Mouse (Mus musculus): Measurements from ENCODE around the gene Fbrsl1. TPM values are rescaled to one million over a fixed set of nuclear protein-coding genes. Genes with fewer than 3 reads are reported as not detected.

Gene Fbrsl1
- polyA plus RNA-seq, 1 experiment, result 13.3 TPM

DNA sequence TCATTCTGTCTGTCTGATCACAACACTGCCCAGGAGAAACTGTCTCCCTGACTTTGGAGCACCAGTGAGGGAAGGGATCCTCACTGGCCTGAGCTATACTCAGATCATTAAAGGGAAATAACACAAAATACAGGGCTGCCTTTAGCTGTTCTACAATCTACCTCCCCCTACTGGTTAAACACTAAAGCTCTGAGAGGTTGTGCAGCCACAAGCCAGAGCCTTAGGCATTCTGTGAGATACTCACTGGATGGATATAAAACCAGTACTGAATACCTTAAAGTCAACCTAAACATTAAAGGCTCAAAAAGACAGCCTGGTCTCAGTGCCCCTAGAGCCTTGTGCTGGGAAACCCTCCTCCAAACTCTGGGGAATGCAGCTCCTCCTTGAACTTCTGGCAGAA lies 13.5 kb downstream of the Fbrsl1 start:
- Histone ChIP-seq H3K4me1 (ENCODE audit: control insufficient read depth, insufficient read depth, low read length) (0 out of 2 replicates have a peak, but pooled peaks cover 3% of the 10 kb centered on the region), H3K27ac (ENCODE audit: insufficient read depth, low read length) (no peak overlapping the region), H3K4me3 (ENCODE audit: insufficient read depth, low read length) (no peak overlapping the region)
- no peak for TF ChIP-seq CTCF (IDR thresholded peaks at IDR 0.05; ENCODE audit: borderline replicate concordance, insufficient read depth, low read length)
- TF ChIP-seq POLR2A (IDR thresholded peaks at IDR 0.05; ENCODE audit: low read depth, low read length), result no peak

GRCm38 (mm10) chr5:110429045-110429444 lies 19.3 kb downstream of the Fbrsl1 start:
- Histone ChIP-seq H3K4me3 (ENCODE audit: insufficient read depth, low read length) (no peak overlapping the region), H3K27ac (ENCODE audit: insufficient read depth, low read length) (no peak overlapping the region)
- peak; percentile 58 for TF ChIP-seq CTCF (IDR thresholded peaks at IDR 0.05; ENCODE audit: borderline replicate concordance, insufficient read depth, low read length)
- no peak for TF ChIP-seq POLR2A (IDR thresholded peaks at IDR 0.05; ENCODE audit: low read depth, low read length)

DNA sequence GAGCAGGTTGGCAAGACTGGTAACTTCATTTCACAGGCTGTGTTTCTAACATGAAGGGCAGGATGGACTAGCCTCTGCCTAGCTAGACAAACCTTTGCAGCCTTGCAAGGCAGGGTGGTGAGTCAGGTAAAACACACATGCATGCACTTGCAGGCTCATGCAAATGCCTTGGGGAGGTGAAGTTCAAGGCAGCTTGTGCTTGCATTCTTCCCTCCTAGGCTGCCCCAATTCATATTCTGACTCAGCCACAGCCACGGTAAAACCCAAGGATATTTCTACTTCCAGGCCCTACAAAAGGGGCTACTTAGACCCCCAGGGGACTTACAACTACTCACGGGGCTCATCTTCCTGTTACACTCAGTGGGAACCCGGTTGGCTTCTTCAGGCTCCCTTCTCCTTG lies 20.0 kb downstream of the Fbrsl1 start:
- H3K27ac ChIP-seq (ENCODE audit: insufficient read depth, low read length), result no peak overlapping the region
- TF ChIP-seq CTCF (IDR thresholded peaks at IDR 0.05; ENCODE audit: borderline replicate concordance, insufficient read depth, low read length) (no peak), POLR2A (IDR thresholded peaks at IDR 0.05; ENCODE audit: low read depth, low read length) (no peak)

More at GRCm38 (mm10) chr5:110429045-110429444, 19.3 kb downstream of the Fbrsl1 start:
- H3K4me1 ChIP-seq (ENCODE audit: control insufficient read depth, insufficient read depth, low read length), result no peaks in the 10 kb centered on the region

GRCm38 (mm10) chr5:110425187-110425586 lies 23.1 kb downstream of the Fbrsl1 start:
- no peak for TF ChIP-seq CTCF (IDR thresholded peaks at IDR 0.05; ENCODE audit: borderline replicate concordance, insufficient read depth, low read length)
- no peak for TF ChIP-seq POLR2A (IDR thresholded peaks at IDR 0.05; ENCODE audit: low read depth, low read length)
- Histone ChIP-seq H3K4me1 (ENCODE audit: control insufficient read depth, insufficient read depth, low read length) (no peaks in the 10 kb centered on the region), H3K4me3 (ENCODE audit: insufficient read depth, low read length) (no peak overlapping the region), H3K27ac (ENCODE audit: insufficient read depth, low read length) (no peak overlapping the region)

More for the DNA sequence above, 20.0 kb downstream of the Fbrsl1 start:
- Histone ChIP-seq H3K4me1 (ENCODE audit: control insufficient read depth, insufficient read depth, low read length) (no peaks in the 10 kb centered on the region), H3K4me3 (ENCODE audit: insufficient read depth, low read length) (no peak overlapping the region)

DNA sequence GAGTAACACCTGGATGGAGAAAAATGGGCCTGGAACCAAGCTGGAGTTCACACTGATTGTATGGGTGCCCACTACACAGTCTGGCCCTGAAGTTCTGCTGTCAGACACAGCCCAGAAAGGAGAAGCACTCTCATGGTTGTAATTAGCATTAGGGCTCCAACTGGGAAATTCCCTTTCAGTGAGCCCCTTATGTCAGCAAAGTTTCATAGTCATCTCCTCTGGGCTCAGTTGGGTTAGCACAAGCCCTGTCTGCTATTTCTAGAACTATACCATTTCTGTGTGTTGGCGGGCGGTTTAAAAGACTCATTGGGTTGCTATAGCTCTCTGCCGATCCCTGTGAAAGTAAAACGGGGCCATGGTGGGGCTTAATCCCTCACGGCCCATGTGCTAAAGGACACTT lies 24.1 kb downstream of the Fbrsl1 start:
- Histone ChIP-seq H3K4me1 (ENCODE audit: control insufficient read depth, insufficient read depth, low read length) (no peaks in the 10 kb centered on the region), H3K4me3 (ENCODE audit: insufficient read depth, low read length) (no peak overlapping the region), H3K27ac (ENCODE audit: insufficient read depth, low read length) (no peak overlapping the region)
- no peak for TF ChIP-seq POLR2A (IDR thresholded peaks at IDR 0.05; ENCODE audit: low read depth, low read length)
- no peak for TF ChIP-seq CTCF (IDR thresholded peaks at IDR 0.05; ENCODE audit: borderline replicate concordance, insufficient read depth, low read length)

GRCm38 (mm10) chr5:110421393-110421792 lies 26.9 kb downstream of the Fbrsl1 start:
- Histone ChIP-seq H3K4me3 (ENCODE audit: insufficient read depth, low read length) (no peak overlapping the region), H3K27ac (ENCODE audit: insufficient read depth, low read length) (no peak overlapping the region), H3K4me1 (ENCODE audit: control insufficient read depth, insufficient read depth, low read length) (0 out of 2 replicates have a peak, but pooled peaks cover 2% of the 10 kb centered on the region)
- TF ChIP-seq CTCF (IDR thresholded peaks at IDR 0.05; ENCODE audit: borderline replicate concordance, insufficient read depth, low read length), result no peak
- TF ChIP-seq POLR2A (IDR thresholded peaks at IDR 0.05; ENCODE audit: low read depth, low read length), result no peak

DNA sequence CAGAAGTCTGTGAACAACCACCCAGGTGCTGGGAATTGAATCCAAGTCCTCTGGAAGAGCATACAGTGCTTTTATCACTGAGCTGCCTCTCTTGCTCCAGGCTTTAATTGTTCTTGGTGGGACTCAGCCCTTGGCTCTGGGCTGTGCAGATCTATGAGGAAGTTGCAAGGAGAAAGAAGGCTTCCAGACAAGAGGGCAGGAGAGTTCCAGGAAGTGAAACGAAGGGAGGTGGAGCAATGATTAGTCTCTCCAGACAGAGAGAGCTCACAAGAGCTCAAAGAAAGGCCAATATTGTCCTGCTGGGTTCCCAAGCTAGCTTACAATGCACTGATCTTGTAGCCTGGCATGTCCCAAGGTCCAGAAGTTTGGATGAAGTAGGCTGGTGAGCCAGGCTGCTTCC lies 27.4 kb downstream of the Fbrsl1 start:
- H3K27ac ChIP-seq (ENCODE audit: insufficient read depth, low read length), result no peak overlapping the region
- H3K4me1 ChIP-seq (ENCODE audit: control insufficient read depth, insufficient read depth, low read length), result 0 out of 2 replicates have a peak, but pooled peaks cover 2% of the 10 kb centered on the region
- TF ChIP-seq CTCF (IDR thresholded peaks at IDR 0.05; ENCODE audit: borderline replicate concordance, insufficient read depth, low read length) (no peak), POLR2A (IDR thresholded peaks at IDR 0.05; ENCODE audit: low read depth, low read length) (no peak)
- no peak overlapping the region for H3K4me3 ChIP-seq (ENCODE audit: insufficient read depth, low read length)

DNA sequence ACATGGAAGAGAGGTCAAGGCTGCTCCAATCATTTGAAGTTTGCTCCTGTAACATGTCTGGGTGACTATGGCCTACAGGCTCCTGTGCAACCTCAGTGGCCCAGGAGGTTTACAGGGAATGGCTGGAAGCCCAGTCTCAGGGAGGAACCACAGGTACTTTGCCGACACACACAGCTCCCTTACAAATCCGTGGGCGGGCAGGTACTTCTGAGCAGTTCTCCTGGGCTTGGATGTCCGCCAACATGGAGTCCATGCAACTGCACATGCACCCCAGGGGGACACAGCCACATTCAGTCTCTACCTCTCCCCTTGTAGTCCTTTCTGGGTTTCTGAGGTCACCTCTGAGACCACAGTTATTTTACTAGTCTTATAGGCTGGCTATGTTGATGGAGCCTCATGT lies 28.1 kb downstream of the Fbrsl1 start:
- Histone ChIP-seq H3K4me3 (ENCODE audit: insufficient read depth, low read length) (no peak overlapping the region), H3K27ac (ENCODE audit: insufficient read depth, low read length) (no peak overlapping the region), H3K4me1 (ENCODE audit: control insufficient read depth, insufficient read depth, low read length) (0 out of 2 replicates have a peak, but pooled peaks cover 2% of the 10 kb centered on the region)
- no peak for TF ChIP-seq POLR2A (IDR thresholded peaks at IDR 0.05; ENCODE audit: low read depth, low read length)

- H3K27ac ChIP-seq (ENCODE audit: insufficient read depth, low read length), result no peak overlapping the region
Measured at GRCm38 (mm10) chr5:110418523-110418911, 29.8 kb downstream of the Fbrsl1 start.

GRCm38 (mm10) chr5:110417756-110418522 lies 30.4 kb downstream of the Fbrsl1 start:
- Histone ChIP-seq H3K27ac (ENCODE audit: insufficient read depth, low read length) (no peak overlapping the region), H3K4me1 (ENCODE audit: control insufficient read depth, insufficient read depth, low read length) (peaks cover 9% of the 10 kb centered on the region; the same call in 1 of the 2 replicates), H3K4me3 (ENCODE audit: insufficient read depth, low read length) (no peak overlapping the region)
- no peak for TF ChIP-seq CTCF (IDR thresholded peaks at IDR 0.05; ENCODE audit: borderline replicate concordance, insufficient read depth, low read length)
- no peak for TF ChIP-seq POLR2A (IDR thresholded peaks at IDR 0.05; ENCODE audit: low read depth, low read length)

More at GRCm38 (mm10) chr5:110418523-110418911, 29.8 kb downstream of the Fbrsl1 start:
- Histone ChIP-seq H3K4me3 (ENCODE audit: insufficient read depth, low read length) (no peak overlapping the region), H3K4me1 (ENCODE audit: control insufficient read depth, insufficient read depth, low read length) (peaks cover 5% of the 10 kb centered on the region; the same call in 1 of the 2 replicates)
- TF ChIP-seq POLR2A (IDR thresholded peaks at IDR 0.05; ENCODE audit: low read depth, low read length), result no peak
- no peak for TF ChIP-seq CTCF (IDR thresholded peaks at IDR 0.05; ENCODE audit: borderline replicate concordance, insufficient read depth, low read length)

All from embryonic fibroblast, embryonic 13.5 days (primary cell).